Mouse (Mus musculus) embryonic facial prominence, embryonic 14.5 days (tissue): ENCODE measurements at regions not wholly inside any gene's neighbourhood (a gene's known extent, or its start where the extent isn't known, plus 50 kb on each side); places are given as distances from the start of the nearest gene placed in this dataset.
A peak's percentile ranks its signal among the peaks of the same experiment; 100 is the strongest.

ENCODE experiments used
- ATAC-seq: fragments of 200-750 bp; cut with Nextera tagmentation; 2 replicates; pipeline ENCODE4 v1.8.0; 2017; ENCODE audit warnings: low read depth, moderate number of reproducible peaks, moderate TSS enrichment
- DNase-seq: peaks from one replicate; pipeline ENCODE4 v3.0.0-alpha.2; 2015; ENCODE audit warnings: low spot score
- H3K27ac ChIP-seq: fragments of 300-500 bp; sonication (generic); replicated peaks from 2 replicates; pipeline ENCODE4 v1.5.1; 2014; ENCODE audit warnings: low read depth, mild to moderate bottlenecking, low read length, moderate library complexity
- H3K27me3 ChIP-seq: fragments of 300-500 bp; sonication (generic); replicated peaks from 2 replicates; pipeline ENCODE4 v1.6.1; 2014; ENCODE audit warnings: low read length; ENCODE audit not compliant: control insufficient read depth, insufficient read depth
- H3K36me3 ChIP-seq: fragments of 300-500 bp; sonication (generic); 2 replicates; pipeline ENCODE4 v1.6.1; 2014; ENCODE audit warnings: low read length, mixed read lengths; ENCODE audit not compliant: control insufficient read depth, insufficient read depth
- H3K4me1 ChIP-seq: fragments of 300-500 bp; sonication (generic); 2 replicates; pipeline ENCODE4 v1.6.1; 2014; ENCODE audit warnings: antibody characterized with exemption, low read length; ENCODE audit not compliant: control insufficient read depth, insufficient read depth
- H3K4me2 ChIP-seq: fragments of 300-500 bp; sonication (generic); 2 replicates; pipeline ENCODE4 v1.6.1; 2014; ENCODE audit warnings: low read depth, mild to moderate bottlenecking, low read length, moderate library complexity, mixed read lengths
- H3K4me3 ChIP-seq: fragments of 300-500 bp; sonication (generic); 2 replicates; pipeline ENCODE4 v1.5.1; 2014; ENCODE audit warnings: low read depth, mild to moderate bottlenecking, low read length
- H3K9ac ChIP-seq: fragments of 300-500 bp; sonication (generic); 2 replicates; pipeline ENCODE4 v1.6.1; 2014; ENCODE audit warnings: low read depth, mild to moderate bottlenecking, low read length, moderate library complexity, mixed read lengths
- H3K9me3 ChIP-seq: fragments of 300-500 bp; sonication (generic); 2 replicates; pipeline ENCODE4 v1.6.1; 2016; ENCODE audit warnings: low read length; ENCODE audit not compliant: control insufficient read depth
- WGBS: fragments of 180-500 bp; shearing (Covaris S2); extraction: QIAGEN DNeasy Blood & Tissue Kit; methylation state at CpG from one replicate; pipeline ENCODE4 v1.1.7; 2014; 5-methylcytosine and 5-hydroxymethylcytosine counted together

- Histone ChIP-seq H3K4me1 (no peaks in the 10 kb centered on the region), H3K4me3 (no peak overlapping the region), H3K27ac (no peak overlapping the region), H3K4me2 (no peak overlapping the region), H3K27me3 (peaks cover 3% of the 10 kb centered on the region; the same call in 1 of the 2 replicates), H3K9ac (no peak overlapping the region), H3K36me3 (no peaks in the 10 kb centered on the region), H3K9me3 (no peaks in the 10 kb centered on the region)
- no peak for DNase-seq
- 50% methylated on average over 7 of the region's 7 CpGs for WGBS
- no peak for ATAC-seq
These were observed 173.7 kb downstream of the Bmp7 start for GRCm38 (mm10) chr2:172766403-172766802.

GRCm38 (mm10) chr2:172768756-172769155, 171.4 kb downstream of the Bmp7 start:
- Histone ChIP-seq H3K9ac (no peak overlapping the region), H3K36me3 (no peaks in the 10 kb centered on the region), H3K27ac (no peak overlapping the region), H3K9me3 (no peaks in the 10 kb centered on the region), H3K27me3 (peaks cover 3% of the 10 kb centered on the region; the same call in 1 of the 2 replicates), H3K4me3 (no peak overlapping the region), H3K4me1 (no peaks in the 10 kb centered on the region), H3K4me2 (no peak overlapping the region)
- DNase-seq (no peak), ATAC-seq (no peak)
- WGBS, result 80% methylated on average over 8 of the region's 8 CpGs

- H3K9ac ChIP-seq, result no peak overlapping the region
- 67% methylated on average over 6 of the region's 6 CpGs for WGBS
These were observed 170.1 kb downstream of the Bmp7 start for GRCm38 (mm10) chr2:172770061-172770460.

GRCm38 (mm10) chr2:172770606-172771005, 169.5 kb downstream of the Bmp7 start:
- 88% methylated on average over 14 of the region's 14 CpGs for WGBS
- no peak overlapping the region for H3K27ac ChIP-seq
- DNase-seq (no peak), ATAC-seq (no peak)
- H3K4me1 ChIP-seq, result no peaks in the 10 kb centered on the region
- no peak overlapping the region for H3K4me2 ChIP-seq
- H3K9me3 ChIP-seq, result no peaks in the 10 kb centered on the region
- H3K4me3 ChIP-seq, result no peak overlapping the region
- no peaks in the 10 kb centered on the region for H3K27me3 ChIP-seq
- H3K36me3 ChIP-seq, result no peaks in the 10 kb centered on the region
- H3K9ac ChIP-seq, result no peak overlapping the region

More at GRCm38 (mm10) chr2:172770061-172770460, 170.1 kb downstream of the Bmp7 start:
- H3K27me3 ChIP-seq, result no peaks in the 10 kb centered on the region
- ATAC-seq (no peak), DNase-seq (no peak)
- no peaks in the 10 kb centered on the region for H3K36me3 ChIP-seq
- no peaks in the 10 kb centered on the region for H3K9me3 ChIP-seq
- no peak overlapping the region for H3K4me2 ChIP-seq
- no peak overlapping the region for H3K4me3 ChIP-seq
- no peak overlapping the region for H3K27ac ChIP-seq
- H3K4me1 ChIP-seq, result no peaks in the 10 kb centered on the region

GRCm38 (mm10) chr2:172773176-172773575, 166.9 kb downstream of the Bmp7 start:
- Histone ChIP-seq H3K27me3 (no peaks in the 10 kb centered on the region), H3K27ac (no peak overlapping the region), H3K4me2 (no peak overlapping the region), H3K36me3 (no peaks in the 10 kb centered on the region), H3K9ac (no peak overlapping the region), H3K9me3 (peaks cover 5% of the 10 kb centered on the region; the same call in 1 of the 2 replicates), H3K4me1 (no peaks in the 10 kb centered on the region; the same call in 1 of the 2 replicates), H3K4me3 (no peak overlapping the region)
- WGBS, result 3% methylated on average over 2 of the region's 2 CpGs
- DNase-seq (peak; percentile 40), ATAC-seq (peak; percentile 60)

GRCm38 (mm10) chr2:172776485-172776884, 163.6 kb downstream of the Bmp7 start:
- WGBS, result 43% methylated on average over 12 of the region's 12 CpGs
- peak; percentile 69 for DNase-seq
- peaks cover 5% of the 10 kb centered on the region; the same call in 1 of the 2 replicates for H3K9me3 ChIP-seq

GRCm38 (mm10) chr2:172777774-172778173, 162.3 kb downstream of the Bmp7 start:
- Histone ChIP-seq H3K4me1 (no peaks in the 10 kb centered on the region; the same call in 1 of the 2 replicates), H3K9ac (no peak overlapping the region), H3K9me3 (peaks cover 5% of the 10 kb centered on the region; the same call in 1 of the 2 replicates), H3K4me2 (no peak overlapping the region), H3K27ac (no peak overlapping the region), H3K4me3 (no peak overlapping the region), H3K36me3 (no peaks in the 10 kb centered on the region), H3K27me3 (no peaks in the 10 kb centered on the region)
- no peak for ATAC-seq
- no peak for DNase-seq
- WGBS, result 89% methylated on average over 2 of the region's 2 CpGs

More at GRCm38 (mm10) chr2:172776485-172776884, 163.6 kb downstream of the Bmp7 start:
- Histone ChIP-seq H3K4me2 (no peak overlapping the region), H3K36me3 (no peaks in the 10 kb centered on the region), H3K27ac (no peak overlapping the region), H3K27me3 (no peaks in the 10 kb centered on the region), H3K9ac (no peak overlapping the region), H3K4me1 (no peaks in the 10 kb centered on the region; the same call in 1 of the 2 replicates), H3K4me3 (no peak overlapping the region)
- peak; percentile 31; the same call in 1 of the 2 replicates for ATAC-seq

- Histone ChIP-seq H3K27ac (no peak overlapping the region), H3K4me1 (no peaks in the 10 kb centered on the region; the same call in 1 of the 2 replicates), H3K27me3 (no peaks in the 10 kb centered on the region), H3K9me3 (peaks cover 14% of the 10 kb centered on the region), H3K4me2 (no peak overlapping the region), H3K4me3 (no peak overlapping the region), H3K9ac (no peak overlapping the region), H3K36me3 (no peaks in the 10 kb centered on the region)
- 13% methylated on average over 5 of the region's 5 CpGs for WGBS
- no peak for ATAC-seq
- DNase-seq, result peak; percentile 32
These were observed 161.0 kb downstream of the Bmp7 start for GRCm38 (mm10) chr2:172779096-172779495.

- H3K9me3 ChIP-seq, result peaks cover 13% of the 10 kb centered on the region
- H3K4me2 ChIP-seq, result no peak overlapping the region
- DNase-seq, result no peak
- 36% methylated on average over 10 of the region's 10 CpGs for WGBS
- no peak overlapping the region for H3K27ac ChIP-seq
- H3K4me3 ChIP-seq, result no peak overlapping the region
- H3K36me3 ChIP-seq, result no peaks in the 10 kb centered on the region
- ATAC-seq, result no peak
- peaks cover 11% of the 10 kb centered on the region for H3K4me1 ChIP-seq
- H3K9ac ChIP-seq, result no peak overlapping the region
- no peaks in the 10 kb centered on the region for H3K27me3 ChIP-seq
These were observed 157.4 kb downstream of the Bmp7 start for GRCm38 (mm10) chr2:172782686-172783085.
